Mouse (Mus musculus): ENCODE results near the gene Fam166b.
A peak's percentile ranks its signal among the peaks of the same experiment; 100 is the strongest.

The Fam166b gene

DNA sequence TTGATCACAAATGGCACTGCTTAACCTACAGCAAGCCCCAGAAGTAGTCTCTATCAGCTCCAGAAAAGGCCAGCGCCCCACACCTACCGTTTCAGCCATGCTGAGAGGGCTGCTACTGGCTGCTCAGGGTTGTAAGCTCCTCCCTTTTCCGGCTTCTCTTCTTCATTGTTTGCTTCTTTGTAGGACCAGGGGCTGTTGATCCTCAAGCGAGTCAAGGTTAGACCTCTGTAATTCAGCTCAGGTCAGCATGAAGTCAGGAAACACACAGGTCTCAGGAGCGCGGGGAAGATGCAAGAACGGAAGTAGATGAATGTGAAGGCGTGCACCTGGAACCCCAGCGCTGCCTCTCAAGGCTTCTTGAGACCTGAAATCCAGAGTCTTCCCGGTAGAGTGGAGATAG lies 24.2 kb downstream of the Fam166b start:
- no peak for DNase-seq

GRCm38 (mm10) chr4:43402212-43402611 lies 26.7 kb downstream of the Fam166b start:
- DNase-seq = no peak

GRCm38 (mm10) chr4:43401486-43401885 lies 27.4 kb downstream of the Fam166b start:
- no peak for DNase-seq

DNA sequence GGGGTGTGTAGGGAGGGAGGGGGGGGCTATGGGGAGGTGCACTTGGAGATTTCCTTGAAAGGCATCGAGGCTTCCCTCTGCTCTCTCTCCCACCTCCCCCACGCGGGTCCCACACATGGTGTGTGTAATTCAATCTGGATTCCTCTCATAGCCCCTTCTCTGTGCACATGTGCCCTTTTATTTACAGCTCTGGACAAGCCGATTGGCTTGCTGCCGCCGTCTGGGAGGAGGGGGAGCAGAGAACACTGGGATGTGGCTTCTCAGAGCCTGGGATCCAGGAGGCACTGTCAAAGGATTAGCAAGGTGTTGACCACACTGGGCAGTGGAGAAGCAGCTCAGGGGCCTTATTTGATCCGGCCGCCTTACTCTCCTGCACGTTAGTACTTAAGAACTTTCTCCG lies 28.0 kb downstream of the Fam166b start:
- no peak for DNase-seq

- no peak for DNase-seq
These were observed 29.4 kb downstream of the Fam166b start for GRCm38 (mm10) chr4:43399391-43400131.

DNA sequence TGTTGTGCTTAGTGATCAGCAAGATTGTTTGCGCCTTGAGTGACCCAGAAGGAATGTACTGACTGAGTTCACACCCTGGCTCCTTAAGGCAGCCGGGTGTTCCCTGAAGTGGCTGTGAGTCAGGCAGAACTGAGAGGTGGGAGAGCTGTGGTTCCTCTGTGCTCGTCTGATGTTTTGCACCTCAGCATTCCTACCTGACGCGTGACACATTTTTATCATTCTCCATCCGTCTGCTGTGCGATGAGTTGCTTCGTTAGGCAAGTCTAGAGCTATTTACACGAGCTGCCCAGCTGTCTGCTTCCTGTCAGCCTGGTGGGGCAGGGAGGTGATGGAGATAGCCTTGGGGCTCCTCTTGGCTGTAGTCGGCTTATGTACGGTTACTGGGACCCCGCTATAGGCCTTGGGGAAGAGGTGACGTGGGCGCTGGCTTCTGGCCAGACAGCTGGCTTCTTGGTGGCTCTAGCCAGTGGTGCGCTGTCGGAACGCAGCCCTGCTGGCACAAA lies 30.1 kb downstream of the Fam166b start:
- peak; percentile 40 to 51 for DNase-seq

DNA sequence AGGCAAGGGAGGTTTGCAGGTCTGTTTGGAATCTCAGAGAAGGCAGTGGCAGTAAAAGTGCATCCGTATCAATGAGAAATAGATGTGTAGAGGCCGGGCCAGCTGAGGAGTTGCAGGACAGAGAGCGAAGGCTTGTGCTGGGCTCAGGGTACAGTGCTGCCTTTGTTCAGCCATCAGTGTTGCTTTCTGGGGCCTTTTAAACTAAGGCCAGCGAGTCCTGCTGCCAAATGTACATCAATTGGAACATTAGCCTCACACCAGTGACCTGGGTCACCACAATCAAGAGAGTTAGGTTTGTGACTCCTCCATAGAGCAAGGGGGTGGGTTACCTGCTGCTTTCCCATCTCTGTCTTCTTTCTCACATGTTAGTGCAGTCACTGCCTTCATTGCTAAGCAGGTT lies 30.9 kb downstream of the Fam166b start:
- no peak for DNase-seq

GRCm38 (mm10) chr4:43396381-43396780 lies 32.6 kb downstream of the Fam166b start:
- DNase-seq = no peak

DNA sequence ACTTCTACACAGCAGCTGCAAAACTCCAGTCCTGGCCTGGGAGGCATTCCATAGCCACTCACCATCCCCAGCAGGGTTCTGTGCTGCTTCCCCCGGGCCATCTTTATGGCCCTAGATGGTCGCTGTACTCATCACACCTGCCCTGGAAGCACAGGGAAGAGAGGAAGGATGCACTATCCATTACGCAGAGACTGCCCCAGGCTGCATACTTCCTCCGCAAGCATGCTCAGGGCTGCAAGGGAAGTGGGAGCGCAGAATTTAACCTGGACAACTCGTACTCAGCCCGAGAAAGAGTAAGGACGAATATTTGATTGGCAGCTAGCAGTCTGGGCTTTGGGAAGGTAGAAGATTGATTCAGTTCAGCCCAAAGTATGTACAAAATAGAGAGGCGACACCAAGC lies 33.1 kb downstream of the Fam166b start:
- no peak for DNase-seq

DNA sequence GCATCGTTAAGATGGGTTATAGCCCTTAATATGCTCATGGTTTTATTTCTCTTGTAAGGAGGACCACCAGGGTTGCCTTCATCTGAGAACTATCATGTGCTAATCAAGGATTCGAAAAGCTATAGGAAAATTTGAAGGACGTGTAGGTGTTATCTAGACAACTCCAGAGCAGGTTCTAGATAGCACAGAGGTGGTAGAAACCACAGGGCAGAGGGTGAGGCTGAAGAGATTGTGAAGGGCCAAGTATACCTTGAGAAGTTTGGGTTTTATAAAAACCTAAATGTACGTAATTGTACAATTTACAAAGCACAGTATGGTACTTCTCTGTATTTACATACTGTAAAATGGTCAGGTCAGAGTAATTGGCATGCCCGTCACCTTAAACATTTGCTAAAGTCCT lies 33.8 kb downstream of the Fam166b start:
- no peak for DNase-seq

GRCm38 (mm10) chr4:43394345-43394891 lies 34.5 kb downstream of the Fam166b start:
- DNase-seq = peak; percentile 69 to 73

DNA sequence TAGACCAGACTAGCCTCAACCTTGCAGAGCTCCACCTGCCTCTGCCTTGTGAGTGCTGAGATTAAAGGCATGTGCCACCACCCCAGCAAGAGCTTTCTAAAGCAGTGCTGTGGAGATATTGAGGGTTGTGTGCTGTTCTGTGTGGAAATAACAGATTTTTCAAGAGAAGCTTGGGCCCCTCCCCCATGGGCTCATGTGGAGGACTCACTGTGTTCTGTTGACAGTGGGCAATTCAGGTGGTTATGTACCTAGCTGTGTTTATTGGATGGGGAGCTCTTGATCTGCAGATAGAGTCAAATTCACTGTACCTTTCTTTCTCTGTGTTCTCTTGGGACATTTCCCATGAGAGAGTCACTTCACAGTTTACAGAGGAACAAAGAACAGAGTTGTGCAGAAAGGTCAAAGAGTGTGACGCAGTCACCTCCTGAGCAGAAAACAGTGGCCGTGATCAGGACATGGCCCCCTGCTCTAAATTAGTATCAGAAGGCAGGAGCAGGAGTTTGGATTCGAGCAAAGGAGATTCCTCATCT lies 37.3 kb downstream of the Fam166b start:
- no peak for DNase-seq

- peak; percentile 26 to 41 for DNase-seq
These were observed 39.0 kb downstream of the Fam166b start for GRCm38 (mm10) chr4:43389845-43390440.

DNA sequence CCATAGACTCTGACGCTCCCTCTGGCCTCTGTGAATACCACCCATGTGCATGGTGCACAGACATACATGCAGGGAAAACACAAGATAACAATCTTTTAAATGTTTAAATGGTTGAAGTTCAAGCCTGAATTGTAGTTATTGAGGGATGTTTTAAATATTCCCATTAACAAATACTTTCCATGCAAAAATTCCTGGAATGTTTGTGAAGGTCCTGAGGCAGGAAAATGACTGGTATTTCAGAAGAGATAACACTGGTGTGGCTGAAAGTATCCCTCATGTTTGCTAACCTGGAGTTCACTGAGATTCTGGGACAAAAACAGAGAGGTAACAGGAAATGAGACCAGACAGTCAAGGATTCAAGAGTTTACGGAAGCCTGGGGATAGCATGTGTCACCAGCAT lies 39.5 kb downstream of the Fam166b start:
- DNase-seq = no peak

DNA sequence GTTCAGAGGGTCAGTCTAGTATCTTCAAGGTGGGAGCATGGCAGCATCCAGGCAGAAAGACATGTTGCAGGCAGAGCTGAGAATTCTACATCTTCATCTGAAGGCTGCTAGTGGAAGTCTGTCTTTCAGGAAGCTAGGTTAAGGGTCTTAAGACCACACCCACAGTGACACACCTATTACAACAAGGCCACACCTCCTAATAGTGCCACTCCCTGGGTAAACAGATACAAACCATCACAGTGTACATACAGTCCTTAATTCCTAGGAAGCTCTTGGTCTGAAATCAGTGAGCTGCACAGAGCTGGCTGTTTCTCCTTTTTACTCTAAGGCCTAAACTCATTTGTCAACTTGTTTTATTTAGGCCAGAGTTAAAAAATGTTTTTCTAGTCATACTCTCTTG lies 42.0 kb downstream of the Fam166b start:
- no peak for DNase-seq

- no peak for DNase-seq
These were observed 44.4 kb downstream of the Fam166b start for GRCm38 (mm10) chr4:43384541-43384940.

GRCm38 (mm10) chr4:43384083-43384460 lies 44.9 kb downstream of the Fam166b start:
- DNase-seq = no peak

DNA sequence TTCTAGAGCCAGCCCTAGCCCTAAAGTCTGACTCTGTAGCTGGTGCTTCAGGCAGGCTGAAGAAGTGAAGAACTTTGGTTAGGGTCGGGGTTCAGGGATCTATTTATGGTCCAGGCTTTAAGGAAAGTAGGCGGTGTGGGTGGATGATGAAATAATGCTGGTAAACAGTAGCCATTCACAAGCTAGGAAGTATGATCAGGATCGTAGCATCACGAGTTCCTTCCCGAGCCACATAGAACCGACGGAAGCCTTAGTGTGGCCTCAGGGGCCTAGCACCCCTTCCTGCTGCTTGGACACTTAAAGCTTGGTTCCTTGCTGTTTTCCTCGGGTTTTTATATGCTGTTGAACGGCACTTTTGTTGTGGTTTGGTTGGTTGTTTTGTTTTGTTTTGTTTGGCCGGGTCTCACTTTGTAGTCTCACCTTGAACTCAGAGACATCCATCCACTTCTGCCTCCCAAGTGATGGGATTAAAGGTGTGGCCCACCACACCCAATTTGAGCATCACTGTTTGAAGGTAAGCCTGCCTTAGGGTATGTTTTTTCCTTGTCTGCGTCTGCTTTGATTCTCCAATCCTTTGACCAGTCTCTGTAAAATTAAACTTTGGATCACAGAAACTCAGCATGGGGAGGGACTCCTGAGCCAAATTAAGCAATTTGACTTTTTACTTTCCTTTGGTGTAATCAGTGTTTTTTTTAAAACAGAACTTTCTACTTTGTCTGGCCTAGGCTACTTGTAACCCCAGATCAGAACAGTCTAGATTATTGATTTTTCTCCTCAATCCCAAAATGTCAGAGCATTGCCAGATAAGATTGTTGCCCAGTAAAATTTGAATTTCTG lies 45.5 kb downstream of the Fam166b start:
- DNase-seq = no peak

GRCm38 (mm10) chr4:43382155-43383020 lies 46.5 kb downstream of the Fam166b start:
- no peak for DNase-seq

DNA sequence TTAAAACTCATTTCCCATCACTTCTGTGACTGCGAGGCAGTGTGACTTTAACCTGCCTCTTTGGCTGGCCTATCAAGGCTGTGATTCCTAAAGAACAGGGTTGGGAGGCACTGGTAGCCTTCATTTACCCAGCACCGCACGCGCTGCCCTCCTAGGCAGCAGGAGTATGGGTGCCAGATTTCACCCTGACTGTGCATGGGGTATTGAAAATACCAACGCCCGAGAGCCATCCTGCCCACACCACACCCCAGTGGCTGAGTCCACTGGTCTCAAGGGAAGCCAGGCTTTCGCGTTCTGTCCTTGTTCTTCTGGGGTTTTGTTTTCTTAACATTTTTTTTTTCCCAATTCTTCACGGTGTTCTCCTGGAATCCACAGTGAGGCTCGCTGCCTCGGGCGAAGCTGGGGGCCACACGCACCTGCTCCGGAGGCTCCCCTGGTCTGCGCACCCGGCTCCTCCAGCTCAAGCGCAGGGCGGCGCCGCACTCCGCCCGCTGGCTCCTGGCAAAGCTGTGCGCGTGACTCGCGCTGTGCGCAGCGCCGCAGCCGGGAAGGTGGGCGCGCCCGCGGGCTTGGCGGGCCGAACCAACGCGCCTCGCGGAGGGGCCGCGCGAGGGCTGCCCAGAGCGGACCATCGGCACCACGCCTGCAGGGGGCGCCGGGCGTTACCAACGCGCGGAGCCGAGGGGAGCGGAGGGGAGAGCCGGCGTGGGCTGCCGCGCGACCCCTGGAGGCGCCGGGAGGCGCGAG lies 47.4 kb downstream of the Fam166b start, which contains the start of gene Rusc2:
Gene Rusc2 (plus strand): TSS at position 572 of the 747 bp plus-strand sequence.
- peak; percentile 90 to 98 for DNase-seq

- no peak for DNase-seq
These were observed 48.0 kb downstream of the Fam166b start for GRCm38 (mm10) chr4:43380951-43381350.

Measured in cerebellum, adult 18-20 months (tissue).